Mouse (Mus musculus) urinary bladder, postnatal 10 days (tissue): ENCODE measurements around the gene Cadps.

Experiments
- DNase-seq: peaks from one replicate; pipeline ENCODE4 v3.0.0; 2022; ENCODE audit warnings: low spot score

Cadps gene

GRCm38 (mm10) chr14:12391167-12391566 lies 431.7 kb downstream of the Cadps start:
- no peak for DNase-seq

GRCm38 (mm10) chr14:12388806-12389436 lies 434.0 kb downstream of the Cadps start:
- no peak for DNase-seq

DNA sequence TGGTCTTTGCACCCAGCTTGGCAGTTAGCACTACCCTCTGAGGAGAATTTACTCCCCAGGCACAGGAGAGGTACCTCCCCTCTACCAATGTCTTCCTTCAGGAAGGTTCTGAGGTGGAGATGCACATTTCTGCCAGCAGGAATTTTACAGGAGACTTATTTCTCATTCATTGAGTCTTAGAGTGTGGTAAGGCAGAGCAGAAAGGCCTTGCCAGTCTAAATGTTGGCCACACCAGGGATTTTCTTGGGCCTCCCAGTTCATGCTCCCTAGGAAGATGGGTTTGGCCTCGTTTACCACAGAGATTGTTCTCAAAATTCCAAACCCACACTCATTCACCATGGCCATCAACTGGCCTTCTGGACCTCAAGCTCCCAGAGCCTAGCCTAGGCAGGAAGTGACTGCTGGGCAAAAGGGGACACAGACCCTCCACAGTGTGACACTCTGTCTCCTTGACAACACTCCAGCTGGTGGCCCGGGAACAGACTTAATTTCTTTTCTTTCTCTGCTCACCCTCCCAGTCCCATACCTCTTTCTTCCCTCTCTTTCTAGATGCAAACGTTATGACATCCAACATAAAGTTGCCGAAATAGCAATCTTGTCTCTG lies 434.6 kb downstream of the Cadps start:
- DNase-seq = no peak

DNA sequence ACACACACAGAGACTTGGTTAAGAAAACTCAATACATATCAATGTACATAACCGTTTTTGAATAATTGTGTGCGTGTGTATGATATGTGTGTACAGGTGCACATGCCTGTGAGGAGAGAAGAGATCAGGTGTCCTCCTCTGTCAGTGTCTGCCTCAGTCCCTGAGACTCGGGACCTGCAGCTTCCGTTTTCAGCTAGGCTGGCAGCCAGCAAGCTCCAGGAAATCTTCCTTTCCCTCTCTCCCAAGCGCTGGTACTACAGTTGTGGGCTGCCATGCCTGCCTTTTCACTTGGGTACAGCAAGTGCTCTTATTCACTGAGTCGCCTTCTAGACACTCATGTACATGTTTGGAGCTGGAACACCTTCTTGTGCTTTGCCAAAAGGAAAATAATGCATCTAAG lies 435.7 kb downstream of the Cadps start:
- no peak for DNase-seq

DNA sequence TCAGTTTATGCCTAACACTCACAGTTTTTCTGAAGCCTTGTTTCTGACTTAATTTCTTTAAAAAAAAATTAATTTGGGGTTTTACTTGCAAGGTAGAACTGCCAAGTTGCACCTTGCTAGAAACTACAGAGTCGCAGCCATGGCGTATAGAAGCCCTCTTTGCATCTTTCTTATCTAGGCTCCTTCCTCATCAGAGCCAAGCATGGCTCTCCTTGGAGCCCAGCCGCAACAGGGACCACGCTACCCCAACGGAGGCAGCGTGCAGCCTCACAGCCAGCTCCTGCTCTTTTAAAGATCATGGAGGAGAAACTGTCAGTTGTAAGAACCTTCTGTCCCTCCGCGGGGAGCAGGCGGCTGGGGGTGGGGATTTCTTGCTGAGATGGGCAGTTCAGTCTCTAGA lies 445.0 kb downstream of the Cadps start:
- no peak for DNase-seq

GRCm38 (mm10) chr14:12377289-12377688 lies 445.6 kb downstream of the Cadps start:
- no peak for DNase-seq

DNA sequence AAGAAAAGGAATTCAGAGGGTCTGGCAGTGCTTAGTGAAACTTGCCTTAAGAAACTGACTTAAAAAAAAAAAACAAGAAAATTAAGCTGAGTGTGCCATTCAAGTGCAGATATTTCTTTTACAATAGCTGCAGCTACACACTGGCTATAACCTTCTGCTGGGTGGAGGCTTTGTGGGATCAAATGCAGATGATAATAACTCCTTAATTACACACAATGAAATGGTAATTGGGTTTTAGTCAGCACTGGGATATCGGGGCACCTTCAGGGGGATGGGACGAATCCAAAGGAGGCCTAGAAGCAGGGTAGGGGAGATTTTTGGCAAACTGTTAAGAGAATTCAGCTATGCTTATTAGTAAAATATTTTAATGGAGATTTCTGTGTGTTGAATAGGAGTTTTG lies 447.4 kb downstream of the Cadps start:
- no peak for DNase-seq

DNA sequence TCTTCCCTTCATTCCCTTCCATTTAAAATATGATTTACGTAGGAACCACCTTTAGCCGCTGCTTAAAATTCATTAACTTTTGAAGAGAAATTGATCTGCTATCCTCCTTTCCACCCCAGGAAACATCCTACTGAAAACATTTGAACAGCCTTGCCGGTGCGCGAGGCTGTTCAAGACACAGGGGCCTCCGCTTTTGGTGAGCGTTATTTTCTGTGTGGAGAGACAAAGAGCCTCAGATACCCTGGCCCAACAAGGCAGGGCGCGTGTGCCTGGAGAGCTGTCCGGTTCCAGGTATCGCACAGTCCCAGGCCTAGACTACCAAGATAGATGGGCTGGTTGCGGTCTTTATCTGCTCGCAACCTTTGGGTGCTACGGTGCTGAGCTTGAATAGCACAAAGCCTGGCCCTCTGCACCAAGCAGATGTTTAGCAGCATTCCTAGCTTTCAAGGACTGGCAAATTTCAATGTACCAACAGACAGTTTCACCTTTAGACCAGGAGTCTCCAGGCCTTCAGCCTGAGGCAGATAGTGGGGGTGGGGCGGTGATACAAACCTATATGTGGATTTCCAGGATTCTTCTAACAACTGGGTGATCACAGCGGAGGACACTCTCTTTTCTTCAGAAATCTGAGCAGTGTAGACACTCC lies 472.5 kb downstream of the Cadps start:
- no peak for DNase-seq

- no peak for DNase-seq
These were observed 473.4 kb downstream of the Cadps start for GRCm38 (mm10) chr14:12349334-12350090.

DNA sequence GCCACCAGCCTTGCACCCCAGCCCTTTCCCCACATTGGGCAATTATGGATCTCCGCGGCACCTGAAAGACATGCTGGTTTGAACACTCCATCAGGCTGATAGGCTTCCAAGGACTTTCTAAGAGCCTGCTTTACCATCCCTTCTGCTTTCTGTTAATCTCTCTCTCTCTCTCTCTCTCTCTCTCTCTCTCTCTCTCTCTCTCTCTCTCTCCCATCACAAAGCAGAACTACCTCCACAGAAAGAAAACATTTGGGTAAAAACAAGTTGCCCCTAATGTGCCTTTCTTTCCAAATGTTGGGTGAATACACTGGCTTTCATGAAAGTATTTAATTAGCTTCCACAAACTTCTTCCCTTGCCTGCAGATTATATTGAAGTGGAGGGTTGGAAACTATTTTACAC lies 474.8 kb downstream of the Cadps start, which contains the start of gene Fezf2:
Fezf2 (minus strand) TSS at position 101 of the 400 bp plus-strand sequence.
- DNase-seq = no peak

- DNase-seq = no peak
These were observed 475.8 kb downstream of the Cadps start for GRCm38 (mm10) chr14:12346865-12347600.

- no peak for DNase-seq
These were observed 476.6 kb downstream of the Cadps start for GRCm38 (mm10) chr14:12346011-12346864.

DNA sequence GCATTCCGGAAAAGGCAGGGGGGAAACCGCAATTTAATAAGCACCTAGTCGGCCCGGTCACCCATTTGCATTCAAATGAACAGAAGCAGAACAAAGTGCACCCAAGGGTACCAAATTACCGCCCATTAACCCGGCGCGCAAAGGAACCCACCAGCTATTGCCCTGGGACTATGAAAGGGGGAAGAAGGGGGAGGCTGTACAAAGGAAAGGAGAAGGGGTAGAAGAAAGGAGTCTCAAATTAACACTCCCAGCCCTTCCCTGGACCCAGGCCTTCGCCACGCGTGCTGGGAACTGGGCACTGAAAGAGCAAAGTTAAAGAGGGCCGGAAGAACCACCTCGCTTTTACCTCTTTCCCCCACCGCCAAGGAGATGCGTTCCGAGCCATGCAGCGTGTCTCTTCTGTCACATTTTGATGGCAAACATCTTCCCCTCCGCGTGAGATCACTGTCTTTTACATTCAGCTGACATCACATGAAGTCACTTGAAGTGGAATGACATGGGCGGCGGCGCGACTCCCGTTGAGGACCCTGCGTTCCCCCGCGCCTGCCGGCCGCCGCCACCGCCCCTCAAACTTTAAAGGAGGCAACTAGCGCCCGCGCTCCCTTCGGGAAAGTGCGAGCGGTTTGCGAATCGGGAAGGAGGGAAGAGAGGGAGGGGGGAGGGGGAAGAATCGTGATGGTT lies 477.5 kb downstream of the Cadps start:
- DNase-seq = no peak

- no peak for DNase-seq
These were observed 478.1 kb downstream of the Cadps start for GRCm38 (mm10) chr14:12344746-12345240.

DNA sequence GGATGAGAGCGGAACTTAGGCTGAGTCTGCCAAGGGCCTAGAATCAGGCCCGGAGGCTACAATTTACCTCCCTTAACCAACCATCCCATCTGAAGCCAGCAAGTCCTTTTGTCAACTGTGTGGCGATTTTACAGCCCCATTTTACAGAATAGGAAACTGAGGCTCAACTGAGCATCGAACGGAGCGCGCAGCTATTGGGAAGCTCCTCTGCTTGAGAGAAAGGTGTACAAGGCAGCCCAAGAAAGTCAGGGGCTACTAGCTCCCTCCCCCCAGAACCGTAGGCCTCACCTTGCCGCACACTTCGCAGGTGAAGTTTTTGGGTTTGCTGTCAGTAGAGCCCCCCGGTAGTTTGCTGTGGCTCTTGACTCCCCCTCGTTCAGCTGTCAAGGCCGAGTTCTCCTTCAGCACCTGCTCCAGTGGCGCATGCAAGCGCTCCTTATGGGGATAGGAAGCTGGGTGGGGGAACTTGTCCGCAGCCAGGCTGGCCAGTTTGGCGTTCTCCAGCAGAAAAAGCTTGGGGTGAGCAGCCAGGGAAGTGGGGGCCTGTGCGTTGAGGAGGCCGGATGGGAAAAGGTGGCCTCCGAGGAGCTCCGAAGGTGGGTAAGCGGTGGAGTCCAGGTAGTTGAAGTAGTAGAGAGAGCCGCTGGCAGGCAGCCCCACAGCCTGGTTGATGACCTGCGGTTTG lies 478.7 kb downstream of the Cadps start:
- DNase-seq = no peak

DNA sequence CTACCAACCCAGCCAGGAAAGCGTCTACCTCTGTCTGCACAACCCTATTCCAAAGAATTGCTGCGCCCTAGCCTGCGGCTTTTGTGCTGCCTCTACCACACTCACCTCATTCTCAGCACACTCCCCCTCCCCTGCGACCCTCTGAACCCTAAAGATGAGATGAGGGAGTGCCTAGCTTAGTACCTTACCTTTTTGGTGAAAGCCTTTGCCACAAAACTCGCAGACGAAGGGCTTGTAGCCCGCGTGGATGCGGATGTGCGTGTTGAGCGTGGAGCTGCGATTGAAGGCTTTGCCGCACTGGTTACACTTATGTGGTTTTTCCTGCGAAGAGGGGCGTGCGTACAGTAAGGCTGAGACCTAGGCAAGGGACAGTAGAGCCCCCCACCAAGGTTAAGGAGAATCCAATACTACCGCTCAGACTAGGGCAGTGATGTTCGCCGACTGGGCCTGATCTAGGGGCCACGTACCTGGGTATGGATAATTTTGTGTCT lies 479.4 kb downstream of the Cadps start:
- no peak for DNase-seq

DNA sequence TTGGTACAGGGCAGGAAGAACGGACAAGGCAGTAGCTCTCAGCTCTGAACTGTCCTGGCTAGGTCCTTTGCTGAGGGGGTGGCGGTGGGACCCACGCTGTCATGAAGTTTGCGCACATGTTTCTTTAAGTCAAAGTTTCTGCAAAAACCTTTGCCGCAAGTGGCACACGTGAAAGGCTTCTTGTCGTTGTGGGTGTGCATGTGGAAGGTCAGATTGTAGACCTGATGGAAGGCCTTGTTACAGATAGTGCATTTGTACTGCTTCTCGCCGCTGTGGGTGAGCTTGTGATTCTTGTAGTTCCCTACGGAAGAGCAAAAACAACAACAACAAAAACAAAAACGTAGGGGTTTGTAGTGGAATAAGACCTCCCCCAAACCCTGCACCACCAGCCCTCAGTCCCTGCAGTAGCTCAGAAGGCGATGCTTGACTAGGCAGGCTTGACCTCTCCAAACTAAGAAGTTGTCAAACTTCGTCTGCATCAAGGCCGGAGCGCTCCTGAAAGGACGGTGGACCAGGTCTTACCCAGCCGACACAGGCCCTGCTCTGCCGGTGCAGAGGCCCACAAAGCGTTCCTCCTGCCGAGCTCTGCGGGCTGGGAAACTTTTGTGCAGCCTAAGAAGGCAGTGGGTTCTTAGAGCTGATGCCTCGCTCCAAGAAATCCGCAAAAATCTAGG lies 480.3 kb downstream of the Cadps start:
- no peak for DNase-seq

GRCm38 (mm10) chr14:12341789-12342457 lies 481.0 kb downstream of the Cadps start:
- DNase-seq = no peak
